Mouse (Mus musculus) limb, embryonic 15.5 days (tissue): ENCODE measurements around the gene AI854703. TPM values are rescaled to one million over a fixed set of nuclear protein-coding genes. Genes with fewer than 3 reads are reported as not detected.

Experiments
- ATAC-seq: fragments of 200-750 bp; cut with Nextera tagmentation; 2 replicates; pipeline ENCODE4 v1.8.0; 2017; ENCODE audit warnings: low read depth, moderate TSS enrichment; ENCODE audit not compliant: insufficient number of reproducible peaks, low FRiP score, low TSS enrichment
- H3K27ac ChIP-seq: fragments of 300-500 bp; sonication (generic); 2 replicates; pipeline ENCODE4 v1.5.1; 2015; ENCODE audit warnings: moderate library complexity, mild to moderate bottlenecking, inconsistent platforms
- H3K27me3 ChIP-seq: fragments of 300-500 bp; sonication (generic); 2 replicates; pipeline ENCODE4 v1.6.1; 2015; ENCODE audit warnings: inconsistent platforms
- H3K36me3 ChIP-seq: fragments of 300-500 bp; sonication (generic); 2 replicates; pipeline ENCODE4 v1.6.1; 2015; ENCODE audit warnings: inconsistent platforms
- H3K4me1 ChIP-seq: fragments of 300-500 bp; sonication (generic); 2 replicates; pipeline ENCODE4 v1.6.1; 2015; ENCODE audit warnings: inconsistent platforms
- H3K4me2 ChIP-seq: fragments of 300-500 bp; sonication (generic); 2 replicates; pipeline ENCODE4 v1.6.1; 2015; ENCODE audit warnings: mild to moderate bottlenecking, inconsistent platforms
- H3K4me3 ChIP-seq: fragments of 300-500 bp; sonication (generic); 2 replicates; pipeline ENCODE4 v1.5.1; 2015; ENCODE audit warnings: mild to moderate bottlenecking, inconsistent platforms
- H3K9ac ChIP-seq: fragments of 300-500 bp; sonication (generic); 2 replicates; pipeline ENCODE4 v1.6.1; 2015; ENCODE audit warnings: inconsistent platforms
- H3K9me3 ChIP-seq: fragments of 300-500 bp; sonication (generic); 2 replicates; pipeline ENCODE4 v1.6.1; 2016; ENCODE audit warnings: inconsistent platforms
- WGBS: fragments of 180-500 bp; shearing (Covaris S2); methylation state at CpG from one replicate; pipeline ENCODE4 v1.1.7; 2015; 5-methylcytosine and 5-hydroxymethylcytosine counted together
- polyA plus RNA-seq: library from polyadenylated mRNA; unstranded; fragments of >200 nt; fragmentation: Nextera tagmentation; extraction: Ambion mirVana; gene quantifications from 2 replicates; pipeline ENCODE4 v1.2.1, GENCODE M21; 2015

Gene AI854703
- polyA plus RNA-seq, 1 experiment from 2014 or later = 1.2 TPM

DNA sequence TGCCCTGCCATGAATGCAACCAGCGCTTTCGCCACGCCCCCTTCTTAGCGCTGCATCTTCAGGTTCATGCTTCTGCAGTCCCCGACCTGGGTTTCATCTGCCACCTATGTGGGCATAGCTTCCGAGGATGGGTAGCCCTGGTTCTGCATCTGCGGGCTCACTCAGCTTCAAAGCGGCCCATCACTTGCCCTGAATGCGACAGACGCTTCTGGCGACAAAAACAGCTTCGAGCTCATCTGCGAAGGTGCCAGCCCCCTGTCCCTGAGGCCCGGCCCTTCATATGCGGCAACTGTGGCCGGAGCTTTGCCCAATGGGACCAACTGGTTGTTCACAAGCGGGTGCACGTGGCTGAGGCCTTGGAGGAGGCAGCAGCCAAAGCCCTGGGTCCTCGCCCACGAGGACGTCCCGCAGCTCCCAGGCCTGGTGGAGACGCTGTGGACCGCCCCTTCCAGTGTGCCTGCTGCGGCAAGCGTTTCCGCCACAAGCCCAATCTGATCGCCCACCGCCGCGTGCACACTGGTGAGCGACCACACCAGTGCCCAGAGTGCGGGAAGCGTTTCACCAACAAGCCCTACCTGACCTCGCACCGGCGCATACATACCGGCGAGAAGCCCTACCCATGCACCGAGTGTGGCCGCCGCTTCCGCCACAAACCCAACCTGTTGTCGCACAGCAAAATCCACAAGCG is 29.9 kb upstream of the AI854703 start:
- H3K36me3 ChIP-seq = peaks cover 43% of the 10 kb centered on the region
- H3K4me2 ChIP-seq = no peak overlapping the region
- no peak overlapping the region for H3K4me3 ChIP-seq

DNA sequence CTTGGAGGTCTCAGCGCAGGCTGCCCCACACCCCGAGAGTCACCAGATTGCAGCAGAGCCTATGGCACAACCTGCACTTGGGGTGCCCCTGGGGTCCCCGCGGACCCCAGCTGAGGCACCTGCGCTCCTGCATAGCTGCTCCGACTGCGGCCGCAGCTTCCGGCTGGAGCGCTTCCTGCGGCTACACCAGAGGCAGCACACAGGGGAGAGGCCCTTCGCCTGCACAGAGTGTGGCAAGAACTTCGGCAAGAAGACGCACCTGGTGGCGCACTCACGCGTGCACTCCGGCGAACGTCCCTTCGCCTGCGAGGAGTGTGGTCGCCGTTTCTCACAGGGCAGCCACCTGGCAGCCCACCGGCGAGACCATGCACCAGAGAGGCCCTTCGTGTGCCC is 29.3 kb upstream of the AI854703 start:
- Histone ChIP-seq H3K4me3 (no peak overlapping the region), H3K27ac (no peak overlapping the region), H3K4me2 (no peak overlapping the region), H3K27me3 (no peaks in the 10 kb centered on the region), H3K9me3 (peaks cover 16% of the 10 kb centered on the region; the same call in 1 of the 2 replicates), H3K36me3 (peaks cover 43% of the 10 kb centered on the region), H3K4me1 (peaks cover 28% of the 10 kb centered on the region), H3K9ac (no peak overlapping the region)
- no peak for ATAC-seq
- WGBS = 98% methylated on average over 27 of the region's 27 CpGs

More for the DNA sequence above, 29.9 kb upstream of the AI854703 start:
- no peaks in the 10 kb centered on the region for H3K27me3 ChIP-seq
- H3K27ac ChIP-seq = no peak overlapping the region
- no peak overlapping the region for H3K9ac ChIP-seq
- H3K9me3 ChIP-seq = peaks cover 16% of the 10 kb centered on the region; the same call in 1 of the 2 replicates
- no peak for ATAC-seq
- peaks cover 28% of the 10 kb centered on the region for H3K4me1 ChIP-seq
- 94% methylated on average over 45 of the region's 45 CpGs for WGBS

DNA sequence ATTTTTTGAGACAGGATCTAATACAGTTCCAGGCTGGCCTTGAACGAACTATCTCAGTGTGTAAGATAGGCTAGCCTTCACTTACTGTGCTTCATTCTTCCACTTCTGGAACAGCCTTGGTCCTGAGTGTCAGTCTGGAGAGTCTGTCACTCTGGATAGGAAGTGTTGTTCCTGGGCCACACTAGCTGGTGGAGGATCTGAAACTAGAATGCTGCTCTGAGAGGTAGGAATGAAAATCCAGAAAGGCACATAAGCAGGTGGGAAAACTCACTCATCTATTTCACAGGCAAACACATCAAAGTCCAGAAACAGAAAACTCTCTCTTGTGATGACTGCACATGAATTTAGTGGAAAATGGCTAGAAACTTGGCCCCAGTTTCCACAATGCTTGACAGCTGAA is 26.0 kb upstream of the AI854703 start:
- no peak overlapping the region for H3K9ac ChIP-seq
- no peak overlapping the region for H3K4me3 ChIP-seq
- H3K9me3 ChIP-seq = peaks cover 16% of the 10 kb centered on the region; the same call in 1 of the 2 replicates
- 84% methylated on average over 1 of the region's 1 CpGs for WGBS
- no peak overlapping the region for H3K27ac ChIP-seq
- peaks cover 12% of the 10 kb centered on the region; the same call in 1 of the 2 replicates for H3K4me1 ChIP-seq
- ATAC-seq = no peak
- peaks cover 46% of the 10 kb centered on the region for H3K36me3 ChIP-seq
- no peak overlapping the region for H3K4me2 ChIP-seq
- H3K27me3 ChIP-seq = no peaks in the 10 kb centered on the region

DNA sequence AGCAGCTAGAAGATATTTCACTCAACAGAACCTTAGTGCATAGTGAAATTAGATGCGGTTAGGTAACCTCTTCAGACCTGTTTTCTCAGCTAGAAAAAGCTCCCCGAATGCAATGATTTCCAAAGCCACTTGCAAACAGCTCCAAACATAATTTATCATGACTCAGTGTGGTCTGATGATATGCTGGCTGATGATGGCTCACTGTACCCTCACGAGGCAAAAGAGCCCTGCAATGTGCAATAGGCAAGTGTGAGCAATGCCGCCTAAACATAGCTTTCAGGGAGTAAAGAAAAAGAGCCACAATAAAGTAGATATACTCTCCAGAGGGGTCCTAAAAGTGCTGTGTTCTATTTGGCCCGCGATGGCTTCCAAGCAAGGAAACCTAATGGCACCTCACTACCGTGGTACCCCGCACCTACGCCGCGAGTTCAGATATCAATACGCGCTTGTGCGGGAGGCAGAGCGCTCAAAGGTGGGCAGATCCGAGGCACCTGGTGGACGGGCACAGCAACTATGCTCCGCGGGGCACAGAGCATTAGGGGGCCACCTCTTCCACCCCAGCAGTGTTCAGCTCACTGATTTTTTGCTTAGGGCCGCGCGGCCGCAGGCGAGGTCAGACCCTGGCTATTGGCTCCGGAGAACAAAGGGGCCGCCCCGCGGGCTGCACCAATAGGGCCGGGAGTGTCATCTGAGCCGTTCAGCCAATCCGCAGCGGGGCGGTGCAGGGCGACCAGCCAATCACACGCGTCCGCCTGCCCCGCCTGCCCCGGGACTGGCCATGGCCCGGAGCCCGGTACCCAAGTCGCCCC is 25.1 kb upstream of the AI854703 start, which contains the start of gene Zfp775:
Gene Zfp775 (plus strand): TSS at position 793 of the 809 bp plus-strand sequence.
- 4% methylated on average over 42 of the region's 42 CpGs for WGBS
- H3K36me3 ChIP-seq = peaks cover 40% of the 10 kb centered on the region
- peak within 1 kb of the TSS; percentile 65 for H3K4me3 ChIP-seq
- H3K4me1 ChIP-seq = peaks cover 12% of the 10 kb centered on the region; the same call in 1 of the 2 replicates
- ATAC-seq = peak; percentile 96
- H3K9ac ChIP-seq = peak within 1 kb of the TSS; percentile 63
- peaks cover 14% of the 10 kb centered on the region; the same call in 1 of the 2 replicates for H3K9me3 ChIP-seq
- no peaks in the 10 kb centered on the region for H3K27me3 ChIP-seq
- peak within 1 kb of the TSS; percentile 79 for H3K27ac ChIP-seq
- peak within 1 kb of the TSS; percentile 88 for H3K4me2 ChIP-seq

DNA sequence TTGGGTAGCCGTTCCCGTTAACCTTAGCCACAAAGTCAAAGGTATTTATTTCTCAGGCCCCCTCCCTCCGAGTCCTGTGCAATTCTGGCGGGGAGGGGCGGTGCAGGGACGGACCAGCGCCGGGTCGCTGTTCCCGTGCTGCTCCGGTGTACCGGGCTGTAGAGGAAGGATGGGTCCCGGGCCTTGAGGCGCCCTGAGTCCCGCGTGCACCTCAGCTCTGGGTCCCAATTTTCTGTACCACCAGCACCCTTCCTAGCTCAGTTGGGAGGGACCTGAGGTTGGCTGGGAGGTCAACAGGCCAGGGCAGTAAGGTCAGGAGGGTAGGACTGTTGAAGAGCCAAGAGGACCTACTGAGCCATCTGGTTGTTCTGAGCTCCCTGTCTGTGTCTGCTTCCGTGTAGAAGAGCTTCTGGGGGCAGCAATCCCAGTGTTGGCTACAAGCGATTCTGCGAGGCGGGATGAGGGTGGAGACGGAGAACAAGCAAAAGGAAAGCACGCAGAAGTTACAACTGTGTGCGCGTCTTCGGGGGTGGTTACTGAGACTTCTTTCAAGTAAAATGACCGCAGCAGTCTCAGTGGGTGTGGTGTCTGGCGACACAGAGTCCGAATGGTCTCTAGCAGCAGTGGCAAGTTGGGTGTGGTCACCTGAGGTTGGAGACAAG is 24.4 kb upstream of the AI854703 start:
- WGBS = under 1% methylated on average over 28 of the region's 28 CpGs
- Histone ChIP-seq H3K27me3 (no peaks in the 10 kb centered on the region), H3K27ac (peak overlapping the region; percentile 79), H3K9ac (peak overlapping the region; percentile 63), H3K36me3 (peaks cover 32% of the 10 kb centered on the region), H3K4me3 (peak overlapping the region; percentile 65), H3K4me1 (peaks cover 12% of the 10 kb centered on the region; the same call in 1 of the 2 replicates), H3K9me3 (peaks cover 8% of the 10 kb centered on the region; the same call in 1 of the 2 replicates), H3K4me2 (peak overlapping the region; percentile 88)
- peak; percentile 78 for ATAC-seq

DNA sequence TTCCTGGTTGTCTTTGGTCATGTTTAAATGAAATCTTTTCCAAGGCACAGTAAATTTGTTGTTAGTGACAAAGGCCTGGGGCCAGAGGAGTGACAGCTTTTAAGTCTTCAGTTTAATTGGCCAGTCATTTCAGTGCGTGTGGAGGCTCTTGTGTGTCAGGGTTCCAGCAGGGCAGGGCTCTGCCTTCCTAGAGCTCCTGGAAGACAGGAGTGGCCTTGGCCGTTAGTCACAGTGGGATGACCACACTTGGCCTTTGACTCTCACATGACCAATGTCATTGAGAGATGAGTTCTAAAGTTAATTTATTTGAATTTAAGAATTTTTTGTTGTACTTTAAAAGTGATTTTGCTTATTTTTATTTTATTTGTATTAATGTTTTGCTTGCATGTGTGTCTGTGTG is 18.4 kb upstream of the AI854703 start:
- H3K9ac ChIP-seq = no peak overlapping the region
- H3K9me3 ChIP-seq = no peaks in the 10 kb centered on the region
- no peak overlapping the region for H3K4me3 ChIP-seq
- no peak for ATAC-seq
- H3K27ac ChIP-seq = no peak overlapping the region
- no peaks in the 10 kb centered on the region for H3K27me3 ChIP-seq
- no peak overlapping the region for H3K4me2 ChIP-seq
- WGBS = 50% methylated on average over 2 of the region's 2 CpGs
- no peaks in the 10 kb centered on the region for H3K4me1 ChIP-seq
- H3K36me3 ChIP-seq = peaks cover 4% of the 10 kb centered on the region; the same call in 1 of the 2 replicates

DNA sequence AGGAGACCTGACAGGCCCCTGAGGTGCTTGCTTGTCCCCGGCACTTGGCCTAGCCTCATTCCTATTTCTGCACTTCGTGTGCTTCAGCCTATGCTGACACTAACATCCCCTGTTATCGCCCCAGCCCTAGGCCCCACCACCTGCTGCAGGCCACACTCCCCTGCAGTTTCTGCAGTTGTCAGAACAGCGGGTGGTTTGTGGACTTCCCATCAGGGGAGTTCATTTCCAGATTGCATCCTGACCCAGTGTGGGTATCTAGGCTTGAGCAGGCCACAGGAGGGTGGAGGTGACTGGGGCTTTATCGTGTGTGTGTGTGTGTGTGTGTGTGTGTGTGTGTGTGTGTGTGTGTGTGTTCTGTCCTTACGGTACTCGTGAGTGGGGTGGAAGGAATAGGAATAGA is 17.1 kb upstream of the AI854703 start:
- 0 out of 2 replicates have a peak, but pooled peaks have one; percentile 19 for ATAC-seq
- Histone ChIP-seq H3K9me3 (no peaks in the 10 kb centered on the region), H3K9ac (no peak overlapping the region), H3K4me2 (no peak overlapping the region), H3K4me1 (no peaks in the 10 kb centered on the region), H3K27ac (no peak overlapping the region; the same call in 1 of the 2 replicates), H3K4me3 (no peak overlapping the region), H3K36me3 (peaks cover 10% of the 10 kb centered on the region; the same call in 1 of the 2 replicates), H3K27me3 (no peaks in the 10 kb centered on the region)
- WGBS = 63% methylated on average over 7 of the region's 7 CpGs

DNA sequence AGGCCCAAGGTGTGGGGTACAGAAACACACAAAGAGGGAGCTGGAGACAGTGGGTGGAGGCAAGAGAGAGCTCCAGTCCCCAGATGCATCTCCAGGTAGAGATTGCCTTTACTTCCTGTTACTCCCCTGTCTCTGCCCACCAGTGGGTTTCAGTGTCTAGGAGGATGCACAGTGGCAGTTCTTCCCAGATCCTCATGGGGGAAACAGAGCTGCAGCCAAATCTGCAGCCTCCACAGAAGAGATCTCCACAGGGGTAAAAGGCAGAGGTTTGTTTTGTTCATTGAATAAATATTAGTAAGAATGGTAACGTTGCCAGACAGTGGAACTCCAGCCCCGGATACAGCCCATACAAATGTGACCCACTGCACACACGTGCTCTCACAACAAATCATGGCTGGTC is 15.9 kb upstream of the AI854703 start:
- Histone ChIP-seq H3K4me1 (no peaks in the 10 kb centered on the region), H3K27me3 (no peaks in the 10 kb centered on the region), H3K4me3 (no peak overlapping the region), H3K4me2 (no peak overlapping the region), H3K36me3 (peaks cover 11% of the 10 kb centered on the region; the same call in 1 of the 2 replicates), H3K27ac (no peak overlapping the region), H3K9me3 (no peaks in the 10 kb centered on the region), H3K9ac (no peak overlapping the region)
- 85% methylated on average over 3 of the region's 3 CpGs for WGBS
- ATAC-seq = no peak

DNA sequence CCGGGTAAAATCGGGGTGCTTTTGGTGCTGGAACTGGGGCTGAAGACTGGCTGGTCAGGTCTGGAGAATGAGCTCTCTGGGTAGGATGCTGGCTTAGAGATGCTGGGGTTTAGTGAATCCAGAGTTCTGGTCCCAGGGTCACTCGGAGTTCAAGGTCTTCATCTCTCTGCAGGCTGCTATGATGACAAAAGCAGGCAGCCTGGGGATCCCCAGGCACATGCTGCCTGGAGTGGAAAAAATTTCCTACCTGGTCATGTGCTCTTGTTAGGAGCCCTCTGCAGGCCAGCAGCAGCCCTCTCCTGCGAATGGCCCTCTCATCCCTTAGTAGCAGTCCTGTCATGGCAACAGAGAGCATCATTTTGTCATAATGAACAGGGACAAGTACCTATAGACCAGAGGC is 13.1 kb upstream of the AI854703 start:
- H3K9me3 ChIP-seq = no peaks in the 10 kb centered on the region
- H3K27ac ChIP-seq = no peak overlapping the region
- no peak for ATAC-seq
- no peaks in the 10 kb centered on the region for H3K4me1 ChIP-seq
- no peak overlapping the region for H3K4me3 ChIP-seq
- no peak overlapping the region for H3K4me2 ChIP-seq
- H3K9ac ChIP-seq = no peak overlapping the region
- H3K36me3 ChIP-seq = peaks cover 15% of the 10 kb centered on the region; the same call in 1 of the 2 replicates
- no peaks in the 10 kb centered on the region for H3K27me3 ChIP-seq
- 82% methylated on average over 4 of the region's 4 CpGs for WGBS

GRCm38 (mm10) chr6:48614756-48615155 is 11.8 kb upstream of the AI854703 start:
- 91% methylated on average over 5 of the region's 5 CpGs for WGBS
- Histone ChIP-seq H3K9me3 (no peaks in the 10 kb centered on the region), H3K4me2 (no peak overlapping the region), H3K4me1 (no peaks in the 10 kb centered on the region), H3K27me3 (no peaks in the 10 kb centered on the region), H3K36me3 (peaks cover 23% of the 10 kb centered on the region), H3K4me3 (no peak overlapping the region), H3K27ac (no peak overlapping the region), H3K9ac (no peak overlapping the region)
- no peak for ATAC-seq

GRCm38 (mm10) chr6:48620031-48620430 is 6.5 kb upstream of the AI854703 start:
- H3K27me3 ChIP-seq = peaks cover under 1% of the 10 kb centered on the region; the same call in 1 of the 2 replicates
- 96% methylated on average over 30 of the region's 30 CpGs for WGBS
- no peaks in the 10 kb centered on the region for H3K9me3 ChIP-seq

More at GRCm38 (mm10) chr6:48620031-48620430, 6.5 kb upstream of the AI854703 start:
- Histone ChIP-seq H3K27ac (no peak overlapping the region), H3K9ac (no peak overlapping the region), H3K4me3 (no peak overlapping the region), H3K4me1 (no peaks in the 10 kb centered on the region), H3K36me3 (peaks cover 27% of the 10 kb centered on the region), H3K4me2 (no peak overlapping the region)
- ATAC-seq = no peak
